Mouse (Mus musculus): Measurements from ENCODE around the gene Cltb.

The Cltb gene

GRCm38 (mm10) chr13:54564232-54565200, 46.6 kb downstream of the Cltb start:
- in situ Hi-C loops (cut with MboI, MseI) = no loop called here

DNA sequence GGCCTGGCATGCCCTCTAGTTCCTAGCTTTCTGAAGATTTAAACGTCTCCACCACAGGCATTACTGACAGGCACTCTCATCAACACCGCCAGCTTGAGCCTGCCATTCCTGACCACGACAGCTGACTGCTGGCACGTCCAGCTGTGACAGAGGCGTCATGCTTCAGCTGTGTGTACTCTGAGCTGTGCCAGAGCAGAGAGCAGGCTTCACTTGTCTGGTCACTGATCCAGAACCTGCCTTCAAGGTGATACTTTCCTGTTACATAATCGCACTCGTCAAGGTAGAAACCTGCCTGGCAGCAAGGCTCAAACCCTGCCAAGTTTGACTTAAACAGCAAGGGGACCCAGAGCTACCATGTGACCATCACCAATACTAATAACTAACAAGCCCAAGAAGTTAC, 48.6 kb downstream of the Cltb start:
- in situ Hi-C loops (cut with MboI, MseI) = no loop called here

DNA sequence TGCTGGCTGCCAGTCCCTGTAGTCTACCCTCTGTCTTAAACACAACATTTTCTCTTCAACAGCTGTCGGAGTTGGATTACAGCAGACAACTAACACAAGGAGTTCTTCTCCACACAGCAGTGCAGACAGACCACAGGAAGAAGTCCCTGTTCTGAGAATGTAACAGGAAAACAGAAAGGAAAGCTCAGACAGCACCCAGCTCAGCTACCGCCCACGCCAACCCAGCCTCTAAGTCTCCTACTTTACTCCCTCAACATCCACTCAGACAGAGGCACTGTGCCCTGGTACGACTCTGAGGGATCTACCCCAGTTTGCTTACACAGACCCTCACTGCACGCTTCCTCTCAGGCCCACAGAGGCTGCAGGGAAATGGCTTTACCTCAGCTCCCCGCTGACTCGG, 50.5 kb downstream of the Cltb start:
- in situ Hi-C loops (cut with MboI, MseI) = no loop called here

DNA sequence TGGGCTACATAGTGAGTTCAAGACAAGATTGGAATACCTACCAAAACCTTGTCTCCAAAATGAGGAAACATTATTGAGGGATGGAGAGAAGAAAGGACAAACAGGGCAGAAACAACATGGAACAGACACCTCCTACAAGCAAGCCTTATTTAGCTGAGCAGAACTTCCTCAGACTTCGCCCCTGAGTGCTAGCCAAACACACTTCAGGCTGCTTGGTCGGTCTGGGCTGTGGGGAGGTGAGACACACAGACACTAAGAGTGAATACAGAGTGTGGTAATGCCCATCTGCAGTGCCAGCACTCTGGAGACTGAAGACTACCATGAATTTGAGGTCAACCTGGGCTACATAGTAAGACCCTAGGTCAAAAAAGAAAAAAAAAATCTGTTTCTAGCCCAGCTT, 51.5 kb downstream of the Cltb start:
- in situ Hi-C loops (cut with MboI, MseI) = no loop called here

DNA sequence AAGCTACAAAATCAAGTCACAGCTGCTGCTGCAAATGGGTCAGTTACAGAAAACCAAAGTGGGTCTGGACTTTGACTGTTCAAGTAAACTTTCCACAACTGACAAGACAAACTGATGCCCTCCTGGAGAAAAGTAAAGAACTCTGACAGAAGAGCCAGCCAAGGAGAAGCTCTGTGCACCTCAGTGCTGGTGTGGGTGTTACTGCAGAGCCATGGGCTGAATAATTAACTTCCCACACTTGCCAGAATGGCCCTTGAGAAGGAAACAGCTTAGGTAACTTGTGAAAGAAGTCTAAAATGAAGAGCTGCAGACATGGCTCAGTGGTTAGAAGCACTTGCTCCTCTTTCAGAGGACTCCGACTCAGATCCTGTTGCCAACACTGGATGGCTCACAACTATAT, 53.5 kb downstream of the Cltb start:
- in situ Hi-C loops (cut with MboI, MseI) = no loop called here

- in situ Hi-C loops (cut with MboI, MseI) = no loop called here
Measured at GRCm38 (mm10) chr13:54556796-54557195, 54.3 kb downstream of the Cltb start.

DNA sequence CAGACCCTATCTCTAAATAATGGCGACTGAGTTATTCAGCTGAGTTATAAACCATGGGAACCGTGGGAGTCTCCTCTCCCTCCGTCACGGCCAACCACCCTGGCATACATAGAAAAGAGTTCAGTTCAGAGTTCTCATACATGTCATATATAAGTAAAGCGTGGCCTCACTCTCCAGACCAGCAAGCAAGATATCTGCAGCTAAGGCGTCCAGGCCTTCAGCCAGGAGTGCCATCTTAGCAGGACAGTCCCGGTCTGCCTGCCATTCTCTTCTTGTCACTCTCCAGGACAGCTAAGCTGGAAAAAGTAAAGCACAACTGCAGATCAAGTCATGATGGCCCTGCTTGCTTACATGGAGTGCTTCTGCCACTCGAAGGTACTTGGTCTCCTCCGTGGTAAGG, 55.0 kb downstream of the Cltb start:
- in situ Hi-C loops (cut with MboI, MseI) = no loop called here

GRCm38 (mm10) chr13:54548036-54548435, 63.1 kb downstream of the Cltb start:
- in situ Hi-C loops (cut with MboI, MseI) = no loop called here

All from T-helper 1 cell (primary cell).